Mouse (Mus musculus): ENCODE results near the gene Pla2g3. TPM values are rescaled to one million over a fixed set of nuclear protein-coding genes. Genes with fewer than 3 reads are reported as not detected.

Gene Pla2g3
- total and polyA plus RNA-seq, 2 experiments from 2014 or later, result 0.08 to 0.11 TPM

DNA sequence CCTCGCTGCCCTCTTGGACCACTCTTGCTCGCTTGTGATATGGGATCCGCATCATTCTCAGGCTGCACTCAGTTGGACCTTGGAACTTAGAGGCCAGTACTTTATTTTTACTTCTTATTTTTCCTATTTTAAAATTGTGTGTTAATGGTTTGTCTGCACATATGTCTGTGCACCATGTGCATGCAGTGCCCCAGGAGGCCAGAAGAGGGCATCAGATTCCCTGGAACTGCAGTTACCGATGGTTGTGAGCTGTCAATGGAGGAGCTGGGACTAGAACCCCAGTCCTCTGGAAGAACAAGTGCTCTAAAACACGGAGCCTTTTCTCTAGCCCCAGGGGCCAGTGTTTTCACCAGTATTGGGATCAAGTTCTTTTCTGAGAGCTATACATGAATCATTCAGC is 56.3 kb downstream of the Pla2g3 start:
- TF ChIP-seq CTCF (IDR thresholded peaks at IDR 0.05; ENCODE audit: low read depth) (no peak), EP300 (IDR thresholded peaks at IDR 0.05; ENCODE audit: low read depth) (no peak)
- no peak overlapping the region for H3K4me2 ChIP-seq (ENCODE audit: low read depth, low read length)
- ATAC-seq (ENCODE audit: insufficient read depth, low read depth), result no peak
- DNase-seq (ENCODE audit: low spot score), result no peak
- 92% methylated on average over 5 of the region's 5 CpGs for WGBS
- peaks cover 4% of the 10 kb centered on the region; the same call in 1 of the 2 replicates for H3K9me3 ChIP-seq (replicated peaks; ENCODE audit: control insufficient read depth, low read length)
- H3K27ac ChIP-seq (ENCODE audit: low read depth), result no peak overlapping the region
- H3K4me3 ChIP-seq (ENCODE audit: low read depth, low read length), result no peak overlapping the region
- no peaks in the 10 kb centered on the region for H3K4me1 ChIP-seq (ENCODE audit: control insufficient read depth, insufficient read depth)
- no peaks in the 10 kb centered on the region for H3K27me3 ChIP-seq (ENCODE audit: control insufficient read depth, insufficient read depth, low read length)
- H3K9ac ChIP-seq (replicated peaks; ENCODE audit: low read depth, low read length), result no peak overlapping the region
- no peaks in the 10 kb centered on the region for H3K36me3 ChIP-seq (replicated peaks; ENCODE audit: control insufficient read depth, insufficient read depth, low read length)

DNA sequence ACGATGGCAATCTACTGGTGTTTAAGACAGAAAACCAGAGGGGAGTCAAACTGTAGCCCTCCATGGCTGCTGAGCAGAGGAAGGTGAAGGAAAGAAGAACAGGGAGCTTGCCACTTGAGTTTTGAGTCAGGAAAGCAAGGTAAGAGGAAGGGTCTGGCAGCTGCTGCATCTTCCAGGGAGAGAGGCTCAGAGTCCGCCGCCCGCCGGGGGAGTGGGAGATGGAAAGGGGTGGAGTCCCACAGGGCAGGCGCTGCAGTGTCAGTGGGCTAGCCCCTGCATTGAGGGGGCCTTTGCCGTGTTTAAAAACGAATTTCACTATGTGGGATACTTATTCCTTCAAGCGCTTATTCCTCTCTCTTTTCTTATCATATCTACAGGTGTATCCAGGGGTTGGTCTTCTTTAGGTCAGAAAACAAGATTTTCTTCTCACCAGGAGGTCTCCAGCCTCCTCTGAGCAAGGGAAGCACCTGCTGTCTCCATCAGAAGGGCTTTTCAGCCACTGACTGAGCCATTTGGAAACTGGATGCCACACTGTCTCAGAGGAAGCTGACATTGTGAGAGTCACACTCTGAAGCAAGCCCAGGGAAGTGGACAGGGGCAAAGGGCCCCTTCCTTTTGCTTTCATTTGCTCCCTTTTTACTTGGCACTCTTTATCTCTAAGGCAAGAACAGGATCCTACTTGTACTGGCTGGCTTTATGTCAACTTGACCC is 57.6 kb downstream of the Pla2g3 start:
- WGBS, result 29% methylated on average over 9 of the region's 9 CpGs
- H3K4me2 ChIP-seq (ENCODE audit: low read depth, low read length), result no peak overlapping the region
- no peak overlapping the region for H3K27ac ChIP-seq (ENCODE audit: low read depth)
- H3K27me3 ChIP-seq (ENCODE audit: control insufficient read depth, insufficient read depth, low read length), result no peaks in the 10 kb centered on the region
- H3K9ac ChIP-seq (replicated peaks; ENCODE audit: low read depth, low read length), result no peak overlapping the region
- no peak overlapping the region for H3K4me3 ChIP-seq (ENCODE audit: low read depth, low read length)
- DNase-seq (ENCODE audit: low spot score), result no peak
- TF ChIP-seq EP300 (IDR thresholded peaks at IDR 0.05; ENCODE audit: low read depth), result no peak
- TF ChIP-seq CTCF (IDR thresholded peaks at IDR 0.05; ENCODE audit: low read depth), result no peak
- ATAC-seq (ENCODE audit: insufficient read depth, low read depth), result no peak
- peaks cover 4% of the 10 kb centered on the region; the same call in 1 of the 2 replicates for H3K9me3 ChIP-seq (replicated peaks; ENCODE audit: control insufficient read depth, low read length)
- no peaks in the 10 kb centered on the region for H3K4me1 ChIP-seq (ENCODE audit: control insufficient read depth, insufficient read depth)
- no peaks in the 10 kb centered on the region for H3K36me3 ChIP-seq (replicated peaks; ENCODE audit: control insufficient read depth, insufficient read depth, low read length)

DNA sequence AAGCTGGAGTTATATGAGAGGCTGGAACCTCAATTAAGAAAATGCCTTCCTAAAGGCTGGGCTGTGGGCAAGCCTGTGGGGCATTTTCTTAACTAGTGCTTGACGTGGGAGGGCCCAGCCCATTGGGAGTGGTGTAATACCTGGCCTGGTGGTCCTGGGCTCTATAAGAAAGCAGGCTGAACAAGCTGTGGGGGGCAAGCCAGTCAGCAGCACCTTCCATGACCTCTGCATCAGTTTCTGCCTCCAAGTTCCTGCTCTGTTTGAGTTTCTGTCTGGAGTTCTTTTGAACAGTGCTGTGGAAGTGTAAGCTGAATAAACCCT is 58.1 kb downstream of the Pla2g3 start:
- H3K4me2 ChIP-seq (ENCODE audit: low read depth, low read length), result no peak overlapping the region

DNA sequence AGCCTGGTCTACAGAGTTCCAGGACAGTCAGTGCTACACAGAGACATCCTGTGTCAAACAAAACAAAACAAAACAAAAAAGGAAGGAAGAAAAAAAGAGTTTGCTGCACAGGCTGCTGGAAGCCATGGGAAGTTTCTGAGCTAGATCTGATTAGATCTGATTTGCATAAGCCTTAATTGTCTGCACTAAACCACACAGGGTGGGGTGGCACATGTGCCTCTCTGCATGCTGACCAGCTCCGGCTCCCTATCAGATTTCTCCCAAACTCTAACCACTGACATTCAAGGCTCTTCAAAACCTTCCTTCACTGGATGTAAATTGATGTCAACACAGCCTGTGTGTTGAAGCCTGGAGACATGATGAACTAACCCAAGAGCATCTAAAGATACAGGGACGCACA is 59.0 kb downstream of the Pla2g3 start:
- no peaks in the 10 kb centered on the region for H3K36me3 ChIP-seq (replicated peaks; ENCODE audit: control insufficient read depth, insufficient read depth, low read length)
- no peak overlapping the region for H3K27ac ChIP-seq (ENCODE audit: low read depth)
- H3K4me1 ChIP-seq (ENCODE audit: control insufficient read depth, insufficient read depth), result no peaks in the 10 kb centered on the region
- no peak for ATAC-seq (ENCODE audit: insufficient read depth, low read depth)
- no peak overlapping the region for H3K4me3 ChIP-seq (ENCODE audit: low read depth, low read length)
- no peak overlapping the region for H3K9ac ChIP-seq (replicated peaks; ENCODE audit: low read depth, low read length)
- no peak for DNase-seq (ENCODE audit: low spot score)
- no peak for TF ChIP-seq CTCF (IDR thresholded peaks at IDR 0.05; ENCODE audit: low read depth)
- TF ChIP-seq EP300 (IDR thresholded peaks at IDR 0.05; ENCODE audit: low read depth), result no peak
- 87% methylated on average over 2 of the region's 2 CpGs for WGBS
- H3K9me3 ChIP-seq (replicated peaks; ENCODE audit: control insufficient read depth, low read length), result peaks cover 4% of the 10 kb centered on the region; the same call in 1 of the 2 replicates
- H3K27me3 ChIP-seq (ENCODE audit: control insufficient read depth, insufficient read depth, low read length), result no peaks in the 10 kb centered on the region
- H3K4me2 ChIP-seq (ENCODE audit: low read depth, low read length), result no peak overlapping the region

More for the DNA sequence above, 58.1 kb downstream of the Pla2g3 start:
- Histone ChIP-seq H3K27ac (ENCODE audit: low read depth) (no peak overlapping the region), H3K27me3 (ENCODE audit: control insufficient read depth, insufficient read depth, low read length) (no peaks in the 10 kb centered on the region), H3K4me1 (ENCODE audit: control insufficient read depth, insufficient read depth) (no peaks in the 10 kb centered on the region), H3K9ac (replicated peaks; ENCODE audit: low read depth, low read length) (no peak overlapping the region), H3K4me3 (ENCODE audit: low read depth, low read length) (no peak overlapping the region), H3K9me3 (replicated peaks; ENCODE audit: control insufficient read depth, low read length) (peaks cover 4% of the 10 kb centered on the region; the same call in 1 of the 2 replicates), H3K36me3 (replicated peaks; ENCODE audit: control insufficient read depth, insufficient read depth, low read length) (no peaks in the 10 kb centered on the region)
- ATAC-seq (ENCODE audit: insufficient read depth, low read depth) (no peak), DNase-seq (ENCODE audit: low spot score) (no peak)
- TF ChIP-seq CTCF (IDR thresholded peaks at IDR 0.05; ENCODE audit: low read depth) (no peak), EP300 (IDR thresholded peaks at IDR 0.05; ENCODE audit: low read depth) (no peak)
- WGBS, result 30% methylated on average over 1 of the region's 1 CpGs

DNA sequence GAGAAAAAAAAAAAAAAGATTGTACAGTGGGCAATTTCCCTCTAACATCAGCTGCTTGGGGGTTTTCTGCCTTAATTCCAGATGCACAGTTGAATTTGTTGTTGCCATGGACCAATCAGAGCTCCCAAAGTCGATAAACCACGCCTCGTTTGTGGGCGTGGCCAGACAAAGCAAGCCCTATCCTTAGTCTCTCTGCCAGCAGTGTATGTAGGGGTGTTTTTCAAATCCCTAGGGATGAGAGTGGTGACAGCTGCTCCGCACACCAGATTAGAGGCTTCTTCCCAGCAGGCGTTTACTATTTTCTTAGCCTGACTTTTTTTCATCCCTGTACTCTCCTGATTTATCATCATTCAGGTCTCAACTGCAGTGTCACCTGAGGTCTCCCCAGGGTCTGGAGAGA is 59.9 kb downstream of the Pla2g3 start:
- H3K9me3 ChIP-seq (replicated peaks; ENCODE audit: control insufficient read depth, low read length), result peaks cover 4% of the 10 kb centered on the region; the same call in 1 of the 2 replicates
- H3K9ac ChIP-seq (replicated peaks; ENCODE audit: low read depth, low read length), result no peak overlapping the region
- H3K4me3 ChIP-seq (ENCODE audit: low read depth, low read length), result no peak overlapping the region
- TF ChIP-seq EP300 (IDR thresholded peaks at IDR 0.05; ENCODE audit: low read depth), result no peak
- TF ChIP-seq CTCF (IDR thresholded peaks at IDR 0.05; ENCODE audit: low read depth), result no peak
- H3K27me3 ChIP-seq (ENCODE audit: control insufficient read depth, insufficient read depth, low read length), result no peaks in the 10 kb centered on the region
- WGBS, result 32% methylated on average over 6 of the region's 6 CpGs
- ATAC-seq (ENCODE audit: insufficient read depth, low read depth) (no peak; the same call in 1 of the 2 replicates), DNase-seq (ENCODE audit: low spot score) (no peak)
- H3K27ac ChIP-seq (ENCODE audit: low read depth), result no peak overlapping the region
- H3K36me3 ChIP-seq (replicated peaks; ENCODE audit: control insufficient read depth, insufficient read depth, low read length), result no peaks in the 10 kb centered on the region
- no peaks in the 10 kb centered on the region for H3K4me1 ChIP-seq (ENCODE audit: control insufficient read depth, insufficient read depth)
- no peak overlapping the region for H3K4me2 ChIP-seq (ENCODE audit: low read depth, low read length)
